Mouse (Mus musculus) midbrain, postnatal 0 days (tissue): ENCODE results near the gene Wrap73. TPM values are rescaled to one million over a fixed set of nuclear protein-coding genes. Genes with fewer than 3 reads are reported as not detected.

Source experiments
- ATAC-seq: fragments of 200-750 bp; cut with Nextera tagmentation; 2 replicates; pipeline ENCODE4 v1.8.0; 2017; ENCODE audit warnings: moderate number of reproducible peaks, mild to moderate bottlenecking, moderate TSS enrichment, moderate library complexity; ENCODE audit not compliant: low FRiP score
- DNase-seq: peaks from one replicate; pipeline ENCODE4 v3.0.0-alpha.2; 2015; ENCODE audit warnings: low spot score
- H3K27ac ChIP-seq: fragments of 300-500 bp; sonication (generic); 2 replicates; pipeline ENCODE4 v1.5.1; 2014; ENCODE audit warnings: low read depth, mild to moderate bottlenecking, low read length, mixed read lengths
- H3K27me3 ChIP-seq: fragments of 300-500 bp; sonication (generic); 2 replicates; pipeline ENCODE4 v1.6.1; 2014; ENCODE audit warnings: low read length, control low read depth, mixed read lengths; ENCODE audit not compliant: insufficient read depth
- H3K36me3 ChIP-seq: fragments of 300-500 bp; sonication (generic); 2 replicates; pipeline ENCODE4 v1.6.1; 2014; ENCODE audit warnings: low read length, control low read depth, mixed read lengths; ENCODE audit not compliant: insufficient read depth
- H3K4me1 ChIP-seq: fragments of 300-500 bp; sonication (generic); 2 replicates; pipeline ENCODE4 v1.6.1; 2014; ENCODE audit warnings: mild to moderate bottlenecking, control low read depth, antibody characterized with exemption, low read length, mixed read lengths; ENCODE audit not compliant: insufficient read depth
- H3K4me2 ChIP-seq: fragments of 300-500 bp; sonication (generic); 2 replicates; pipeline ENCODE4 v1.6.1; 2014; ENCODE audit warnings: low read depth, mild to moderate bottlenecking, low read length, mixed read lengths; ENCODE audit not compliant: poor library complexity, severe bottlenecking
- H3K4me3 ChIP-seq: fragments of 300-500 bp; sonication (generic); 2 replicates; pipeline ENCODE4 v1.5.1; 2014; ENCODE audit warnings: low read depth, mild to moderate bottlenecking, low read length, moderate library complexity
- H3K9ac ChIP-seq: fragments of 300-500 bp; sonication (generic); replicated peaks from 2 replicates; pipeline ENCODE4 v1.6.1; 2014; ENCODE audit warnings: mild to moderate bottlenecking, low read length, moderate library complexity, mixed read lengths; ENCODE audit not compliant: poor library complexity, severe bottlenecking
- H3K9me3 ChIP-seq: fragments of 300-500 bp; sonication (generic); 2 replicates; pipeline ENCODE4 v1.6.1; 2016; ENCODE audit warnings: low read length, control low read depth
- CTCF ChIP-seq: IDR thresholded peaks from 2 replicates; pipeline ENCODE4 v1.5.1; 2016; ENCODE audit warnings: antibody characterized with exemption, mild to moderate bottlenecking
- WGBS: fragments of 180-500 bp; shearing (Covaris S2); extraction: QIAGEN DNeasy Blood & Tissue Kit; methylation state at CpG from one replicate; pipeline ENCODE4 v1.1.7; 2014; 5-methylcytosine and 5-hydroxymethylcytosine counted together
- polyA plus RNA-seq: library from polyadenylated mRNA; unstranded; fragments of >200 nt; fragmentation: Nextera tagmentation; extraction: Ambion mirVana; gene quantifications from 2 replicates; pipeline ENCODE4 v1.2.1, GENCODE M21; 2015
- total RNA-seq: library from RNA; depleted of rRNA; stranded (reverse); fragments of >200 nt; gene quantifications from 2 replicates; pipeline ENCODE4 v1.2.3, GENCODE M21; 2014; rRNA removed

Wrap73 gene
- 37.6 and 46.8 TPM in 2 replicates for total RNA-seq
- polyA plus RNA-seq, result 34.7 and 36.3 TPM in 2 replicates

DNA sequence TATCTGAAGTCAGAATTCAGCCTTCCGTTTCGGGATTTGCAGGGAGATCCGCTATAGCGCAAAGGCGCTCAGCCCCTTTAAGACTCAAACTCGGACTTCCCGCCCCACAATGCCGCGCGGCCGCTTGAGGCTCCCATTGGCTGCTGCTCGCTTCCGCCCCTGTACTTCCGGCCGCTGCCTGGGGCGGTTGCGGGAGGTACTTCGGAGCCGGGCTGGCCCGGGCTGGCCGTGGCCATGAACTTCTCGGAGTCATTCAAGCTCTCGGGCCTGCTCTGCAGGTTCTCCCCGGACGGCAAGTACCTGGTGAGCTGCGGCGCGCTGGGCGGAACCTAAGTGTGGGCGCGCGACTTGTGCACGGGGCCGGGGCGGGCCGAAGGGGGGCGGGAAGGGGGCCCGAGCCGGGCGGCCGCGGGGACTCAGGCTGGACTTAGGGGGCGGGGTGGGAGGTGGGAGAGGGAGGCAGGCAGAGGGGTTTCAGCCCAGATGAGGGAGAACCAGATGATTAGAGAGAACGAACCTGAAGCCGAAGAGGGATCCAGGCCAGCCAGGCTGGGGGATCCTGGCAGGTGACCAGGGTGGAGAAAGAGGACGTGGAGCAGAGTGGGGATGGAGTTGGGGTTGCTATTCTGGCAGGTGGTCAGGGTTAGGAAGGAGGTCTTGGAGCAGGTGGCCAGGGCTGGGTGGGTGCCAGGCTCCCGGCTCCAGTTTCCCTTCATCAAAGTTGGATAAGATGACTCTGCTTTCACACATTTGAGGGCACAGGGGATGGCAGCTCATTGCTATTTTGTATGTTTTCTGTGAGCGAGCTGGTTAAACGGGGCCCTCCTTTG, at the start of gene Wrap73:
Wrap73 (plus strand) TSS at position 162 of the 830 bp plus-strand sequence.
- peak within 1 kb of the TSS; percentile 66 for H3K9ac ChIP-seq
- H3K4me2 ChIP-seq, result peak within 1 kb of the TSS; percentile 79
- TF ChIP-seq CTCF, result 0 out of 2 replicates have a peak, but pooled peaks have one; percentile 6
- peak within 1 kb of the TSS; percentile 80 for H3K4me3 ChIP-seq
- WGBS, result 2% methylated on average over 46 of the region's 49 CpGs
- H3K4me1 ChIP-seq, result peaks cover 13% of the 10 kb centered on the region; the same call in 1 of the 2 replicates
- peaks cover 39% of the 10 kb centered on the region for H3K27me3 ChIP-seq
- peaks cover 2% of the 10 kb centered on the region; the same call in 1 of the 2 replicates for H3K36me3 ChIP-seq
- ATAC-seq (peak; percentile 93), DNase-seq (peak; percentile 95)
- H3K27ac ChIP-seq, result peak within 1 kb of the TSS; percentile 73; the same call in 1 of the 2 replicates
- H3K9me3 ChIP-seq, result no peaks in the 10 kb centered on the region

GRCm38 (mm10) chr4:154093210-154093609, 49.0 kb upstream of the Wrap73 start:
- 30% methylated on average over 9 of the region's 9 CpGs for WGBS
- Histone ChIP-seq H3K27ac (no peak overlapping the region), H3K9me3 (no peaks in the 10 kb centered on the region), H3K4me3 (no peak overlapping the region), H3K4me1 (no peaks in the 10 kb centered on the region), H3K27me3 (peaks cover 5% of the 10 kb centered on the region; the same call in 1 of the 2 replicates), H3K4me2 (no peak overlapping the region), H3K9ac (no peak overlapping the region), H3K36me3 (no peaks in the 10 kb centered on the region)
- ATAC-seq (no peak), DNase-seq (no peak)
- peak; percentile 37 for TF ChIP-seq CTCF

- no peak for TF ChIP-seq CTCF
- 26% methylated on average over 6 of the region's 6 CpGs for WGBS
Measured at GRCm38 (mm10) chr4:154096111-154096510, 46.1 kb upstream of the Wrap73 start.

DNA sequence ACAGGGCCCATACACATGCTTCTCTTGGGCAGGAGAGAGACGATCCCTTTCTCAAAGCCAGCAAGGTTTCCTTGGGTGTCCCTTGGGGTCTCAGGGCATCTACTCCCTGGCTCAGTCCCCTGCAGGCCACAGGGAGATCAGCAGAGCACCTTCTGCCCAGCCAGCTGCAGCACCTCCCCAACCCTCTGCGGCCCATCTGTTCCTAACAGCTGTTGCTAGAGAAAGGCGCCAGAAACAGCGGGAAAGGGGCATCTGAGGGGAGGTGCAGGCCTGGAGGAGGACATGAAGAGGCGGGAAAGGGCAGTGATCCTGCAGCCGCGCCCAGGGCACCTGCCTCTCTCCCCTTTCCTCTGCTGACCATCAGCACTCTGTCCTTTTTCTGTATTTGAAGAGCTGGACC, 42.8 kb upstream of the Wrap73 start:
- Histone ChIP-seq H3K27ac (no peak overlapping the region), H3K9me3 (no peaks in the 10 kb centered on the region), H3K4me3 (no peak overlapping the region), H3K36me3 (no peaks in the 10 kb centered on the region), H3K9ac (no peak overlapping the region), H3K27me3 (peaks cover 10% of the 10 kb centered on the region; the same call in 1 of the 2 replicates), H3K4me1 (no peaks in the 10 kb centered on the region), H3K4me2 (no peak overlapping the region)
- WGBS, result 64% methylated on average over 7 of the region's 7 CpGs
- no peak for TF ChIP-seq CTCF
- peak; percentile 17 for DNase-seq
- ATAC-seq, result no peak

More at GRCm38 (mm10) chr4:154096111-154096510, 46.1 kb upstream of the Wrap73 start:
- Histone ChIP-seq H3K27ac (no peak overlapping the region), H3K4me3 (no peak overlapping the region), H3K4me1 (no peaks in the 10 kb centered on the region), H3K9me3 (no peaks in the 10 kb centered on the region), H3K36me3 (no peaks in the 10 kb centered on the region), H3K27me3 (peaks cover 5% of the 10 kb centered on the region; the same call in 1 of the 2 replicates), H3K4me2 (no peak overlapping the region), H3K9ac (no peak overlapping the region)
- no peak for DNase-seq
- no peak for ATAC-seq

GRCm38 (mm10) chr4:154103386-154103785, 38.8 kb upstream of the Wrap73 start:
- Histone ChIP-seq H3K4me3 (no peak overlapping the region), H3K4me1 (no peaks in the 10 kb centered on the region), H3K9ac (no peak overlapping the region), H3K4me2 (no peak overlapping the region), H3K36me3 (no peaks in the 10 kb centered on the region), H3K9me3 (no peaks in the 10 kb centered on the region), H3K27me3 (peaks cover 9% of the 10 kb centered on the region), H3K27ac (no peak overlapping the region)
- DNase-seq (no peak), ATAC-seq (no peak)
- no peak for TF ChIP-seq CTCF
- 72% methylated on average over 8 of the region's 8 CpGs for whole genome bisulfite sequencing

DNA sequence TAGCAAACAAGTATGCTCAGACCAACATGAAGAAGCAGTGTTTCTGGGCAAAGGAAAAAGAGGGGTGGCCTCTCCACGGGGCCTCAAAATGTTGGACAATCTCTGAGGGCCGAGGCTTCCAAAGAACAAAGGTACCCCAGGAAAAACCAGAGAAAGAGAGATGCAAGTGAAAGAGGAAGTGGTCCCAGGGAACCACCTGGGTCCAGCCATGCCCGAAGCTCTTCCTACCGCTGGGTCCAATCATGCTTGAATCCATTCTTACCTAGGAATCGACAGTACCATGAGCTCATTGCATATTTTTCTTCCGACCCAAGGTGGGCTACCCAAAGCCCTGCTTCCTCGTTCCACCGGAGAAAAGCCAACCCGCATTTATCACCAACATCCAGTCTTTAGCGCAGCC, 38.3 kb upstream of the Wrap73 start:
- Histone ChIP-seq H3K4me3 (no peak overlapping the region), H3K27me3 (peaks cover 9% of the 10 kb centered on the region), H3K4me1 (no peaks in the 10 kb centered on the region), H3K4me2 (no peak overlapping the region), H3K9ac (no peak overlapping the region), H3K36me3 (no peaks in the 10 kb centered on the region), H3K9me3 (no peaks in the 10 kb centered on the region), H3K27ac (no peak overlapping the region)
- WGBS, result 88% methylated on average over 10 of the region's 10 CpGs
- DNase-seq (no peak), ATAC-seq (no peak)
- no peak for TF ChIP-seq CTCF
